In the genomic region with DNA sequence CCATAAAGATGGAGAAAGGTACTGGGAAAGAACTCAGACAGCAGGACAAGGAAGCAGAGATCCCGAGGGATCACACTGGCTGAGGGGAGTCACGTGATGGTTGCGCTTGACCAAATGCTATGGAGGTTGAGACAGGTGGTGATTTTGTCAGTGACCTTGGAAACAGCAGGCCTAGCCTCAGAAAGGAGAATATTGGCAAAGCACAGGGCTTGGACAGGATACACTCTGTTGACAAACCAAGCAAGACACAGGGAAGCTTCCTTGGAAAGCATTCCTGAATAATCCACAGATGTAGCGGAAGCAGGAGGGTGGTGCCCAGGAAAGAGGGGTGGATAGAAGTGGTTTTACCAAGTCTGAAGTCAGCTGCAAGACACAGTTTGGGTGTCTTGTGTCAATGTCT, we compare ENCODE assay signal across 11 mouse cellular contexts.
DNase-seq lines count a peak whose midpoint lies in the region.
"Had no signal": no experiment of that assay in that cellular context is flagged by ENCODE, and none has a peak within 500 bp of the region (broad histone marks: within the 10 kb centered on the region; RNA-seq: fewer than 3 reads in every experiment).

No protein-coding gene starts in this region.

- intact Hi-C loops in left cerebral cortex, postnatal 4 days (cut with DNase I): no loop called here
- intact Hi-C loops in left cerebral cortex, postnatal 14 days (cut with DNase I): no loop called here

- peak; percentile 58 to 60 for DNase-seq in cerebellum, postnatal 14 days
- no peak for DNase-seq in cerebellum, adult 9-11 months
- DNase-seq in left cerebral cortex, postnatal 4 days: peak; percentile 19
- no peak for DNase-seq in left cerebral cortex, postnatal 14 days (ENCODE audit: low spot score in 2 of 2)
- peak; percentile 7 for DNase-seq in R1 (ENCODE audit: low read depth, low spot score)
- DNase-seq in embryo, embryonic 9.5 days (ENCODE audit: extremely low spot score): no peak
- DNase-seq: adrenal gland, adult 8-10 months; adrenal gland, postnatal 14 days; adrenal gland, postnatal 36 days; cerebellum, adult 18-20 months; cerebellum, adult 8-10 months had no signal

Comparison
In these comparisons a context has a peak if more than half of its experiments do, and no peak if none do; other contexts are left out.
1. DNase-seq: peak in cerebellum, postnatal 14 days (2 of 2), left cerebral cortex, postnatal 4 days (single experiment) and R1 (single experiment); none in cerebellum, adult 9-11 months (single experiment), left cerebral cortex, postnatal 14 days (0 of 2) and embryo, embryonic 9.5 days (single experiment).